Mouse (Mus musculus) neural tube, embryonic 11.5 days (tissue): ENCODE data around the gene Mrpl32. TPM values are rescaled to one million over a fixed set of nuclear protein-coding genes. Genes with fewer than 3 reads are reported as not detected.

Experiments
- ATAC-seq: fragments of 200-750 bp; cut with Nextera tagmentation; 2 replicates; pipeline ENCODE4 v1.8.0; 2017; ENCODE audit warnings: moderate number of reproducible peaks, mild to moderate bottlenecking, moderate TSS enrichment, moderate library complexity; ENCODE audit not compliant: insufficient read depth, low FRiP score, low TSS enrichment
- DNase-seq: peaks from one replicate; pipeline ENCODE4 v3.0.0-alpha.2; 2015; ENCODE audit warnings: low spot score
- H3K27ac ChIP-seq: fragments of 300-500 bp; sonication (generic); 2 replicates; pipeline ENCODE4 v1.5.1; 2014; ENCODE audit warnings: low read depth, mild to moderate bottlenecking, low read length
- H3K27me3 ChIP-seq: fragments of 300-500 bp; sonication (generic); 2 replicates; pipeline ENCODE4 v1.6.1; 2014; ENCODE audit warnings: mild to moderate bottlenecking, low read length, mixed read lengths; ENCODE audit not compliant: control insufficient read depth, insufficient read depth
- H3K36me3 ChIP-seq: fragments of 300-500 bp; sonication (generic); 2 replicates; pipeline ENCODE4 v1.6.1; 2014; ENCODE audit warnings: mild to moderate bottlenecking, low read length, moderate library complexity, mixed read lengths; ENCODE audit not compliant: control insufficient read depth, insufficient read depth
- H3K4me1 ChIP-seq: fragments of 300-500 bp; sonication (generic); 2 replicates; pipeline ENCODE4 v1.6.1; 2014; ENCODE audit warnings: low read length, mixed read lengths; ENCODE audit not compliant: control insufficient read depth, insufficient read depth
- H3K4me2 ChIP-seq: fragments of 300-500 bp; sonication (generic); 2 replicates; pipeline ENCODE4 v1.6.1; 2014; ENCODE audit warnings: low read depth, mild to moderate bottlenecking, moderate library complexity
- H3K4me3 ChIP-seq: fragments of 300-500 bp; sonication (generic); 2 replicates; pipeline ENCODE4 v1.5.1; 2014; ENCODE audit warnings: low read depth, low read length
- H3K9ac ChIP-seq: fragments of 300-500 bp; sonication (generic); 2 replicates; pipeline ENCODE4 v1.6.1; 2014; ENCODE audit warnings: mild to moderate bottlenecking, low read length
- H3K9me3 ChIP-seq: fragments of 300-500 bp; sonication (generic); 2 replicates; pipeline ENCODE4 v1.6.1; 2016; ENCODE audit warnings: low read length; ENCODE audit not compliant: control insufficient read depth
- WGBS: fragments of 180-500 bp; shearing (Covaris S2); extraction: QIAGEN DNeasy Blood & Tissue Kit; methylation state at CpG from one replicate; pipeline ENCODE4 v1.1.7; 2014; 5-methylcytosine and 5-hydroxymethylcytosine counted together
- polyA plus RNA-seq: library from polyadenylated mRNA; unstranded; fragments of >200 nt; fragmentation: Nextera tagmentation; extraction: Ambion mirVana; gene quantifications from 2 replicates; pipeline ENCODE4 v1.2.1, GENCODE M21; 2014

Gene Mrpl32
- polyA plus RNA-seq, 1 experiment from 2014 or later: 108 TPM

- H3K27ac ChIP-seq: no peak overlapping the region
- no peaks in the 10 kb centered on the region for H3K36me3 ChIP-seq
- no peaks in the 10 kb centered on the region for H3K9me3 ChIP-seq
- H3K27me3 ChIP-seq: no peaks in the 10 kb centered on the region
- H3K4me1 ChIP-seq: no peaks in the 10 kb centered on the region
- 81% methylated on average over 2 of the region's 2 CpGs for WGBS
- no peak for ATAC-seq
- H3K4me2 ChIP-seq: no peak overlapping the region
- H3K9ac ChIP-seq: no peak overlapping the region
- DNase-seq: no peak
- H3K4me3 ChIP-seq: no peak overlapping the region
These were observed 10.2 kb downstream of the Mrpl32 start for GRCm38 (mm10) chr13:14602744-14603143.

DNA sequence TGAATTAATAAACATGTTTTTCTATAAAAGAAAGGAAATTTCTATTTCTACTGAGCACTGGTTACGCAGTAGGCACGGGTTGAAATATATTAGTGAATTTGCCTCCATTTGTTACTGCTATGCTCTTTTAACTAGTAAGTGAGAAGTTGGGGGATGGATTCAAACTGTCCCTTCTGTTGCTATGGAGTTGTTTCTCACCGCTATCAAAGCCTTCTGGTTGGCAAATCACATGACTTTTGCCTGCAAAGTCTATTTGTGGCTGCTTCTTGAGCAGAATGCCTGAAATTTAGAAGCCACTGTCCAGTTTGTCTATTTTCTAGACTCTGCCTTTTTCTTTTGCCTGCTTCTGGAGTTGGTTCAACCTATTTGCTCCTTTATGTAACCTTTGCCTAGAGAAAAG, 32.6 kb downstream of the Mrpl32 start:
- Histone ChIP-seq H3K27me3 (no peaks in the 10 kb centered on the region), H3K9ac (no peak overlapping the region), H3K4me1 (no peaks in the 10 kb centered on the region), H3K4me2 (no peak overlapping the region), H3K36me3 (no peaks in the 10 kb centered on the region), H3K27ac (no peak overlapping the region), H3K4me3 (no peak overlapping the region), H3K9me3 (no peaks in the 10 kb centered on the region)
- ATAC-seq (no peak), DNase-seq (no peak)
- 77% methylated on average over 3 of the region's 3 CpGs for WGBS

DNA sequence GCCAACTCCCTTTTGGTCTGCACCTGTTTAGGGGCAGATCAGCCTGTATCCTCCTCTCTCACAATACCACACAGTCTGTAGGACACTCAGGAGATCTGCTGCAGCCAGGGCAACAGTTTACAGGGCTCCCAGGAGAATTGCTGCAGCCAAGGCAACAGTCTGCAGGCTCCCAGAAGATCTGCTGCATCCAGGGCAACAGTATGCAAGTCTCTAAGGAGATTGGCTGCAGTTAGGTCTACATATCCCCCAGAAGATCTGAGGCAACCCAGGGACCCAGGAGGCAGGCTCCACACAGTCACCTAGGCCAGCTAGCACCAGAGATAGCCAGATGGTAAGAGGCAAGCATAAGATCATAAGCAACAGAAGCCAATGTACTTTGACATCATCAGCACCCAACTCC, 38.8 kb downstream of the Mrpl32 start:
- Histone ChIP-seq H3K9ac (no peak overlapping the region), H3K9me3 (no peaks in the 10 kb centered on the region), H3K27me3 (no peaks in the 10 kb centered on the region), H3K4me3 (no peak overlapping the region), H3K4me1 (no peaks in the 10 kb centered on the region), H3K36me3 (no peaks in the 10 kb centered on the region), H3K27ac (no peak overlapping the region), H3K4me2 (no peak overlapping the region)
- ATAC-seq: no peak
- DNase-seq: no peak

DNA sequence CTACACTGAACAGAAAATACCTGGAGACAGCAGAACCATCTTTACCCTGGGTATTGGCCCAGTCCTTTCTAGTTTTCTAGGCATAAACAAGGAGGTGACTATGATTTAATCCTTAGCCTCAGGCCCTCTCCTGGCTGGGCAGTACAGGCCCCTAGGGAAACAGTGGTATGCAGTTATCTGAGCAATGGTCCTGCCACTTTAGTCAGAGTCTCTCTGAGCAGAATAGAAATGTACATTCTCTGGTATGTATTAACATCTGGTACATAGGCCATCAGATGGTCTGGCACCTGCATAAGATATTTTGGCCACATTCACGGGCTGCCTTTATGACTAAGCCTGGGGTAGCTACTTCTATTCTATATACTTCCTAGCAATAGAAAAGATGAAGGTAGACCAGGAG, 51.6 kb downstream of the Mrpl32 start:
- H3K9me3 ChIP-seq: no peaks in the 10 kb centered on the region
- WGBS: 84% methylated on average over 1 of the region's 1 CpGs
- no peaks in the 10 kb centered on the region for H3K4me1 ChIP-seq
- DNase-seq (no peak), ATAC-seq (no peak)
- H3K27me3 ChIP-seq: no peaks in the 10 kb centered on the region
- H3K9ac ChIP-seq: no peak overlapping the region
- H3K4me3 ChIP-seq: no peak overlapping the region
- H3K4me2 ChIP-seq: no peak overlapping the region
- no peaks in the 10 kb centered on the region for H3K36me3 ChIP-seq
- H3K27ac ChIP-seq: no peak overlapping the region

Other genes starting within 250 kb of the Mrpl32 start
- 10.1 and 13.9 TPM in 2 replicates for gene Hecw1, start 89.9 kb downstream of the Mrpl32 start, polyA plus RNA-seq
- 216 and 226 TPM in 2 replicates for gene Psma2, start 75 bp upstream of the Mrpl32 start, polyA plus RNA-seq
- gene AW209491, start 17.0 kb upstream of the Mrpl32 start, polyA plus RNA-seq: 25.3 and 29.6 TPM in 2 replicates